Comparison of ENCODE assay signal across 8 mouse cellular contexts in genomic region chr4:126111153-126111549, GRCm38 (mm10). TPM values are rescaled to one million over a fixed set of nuclear protein-coding genes. Genes with fewer than 3 reads are reported as not detected.
DNase-seq lines count a peak whose midpoint lies in the region; ATAC-seq and TF ChIP-seq lines count a peak whose summit lies in the region.

No protein-coding gene starts in this region.

- 20% methylated on average over 7 of the region's 7 CpGs for WGBS in kidney, embryonic 16.5 days
- 19% methylated on average over 7 of the region's 7 CpGs for WGBS in hindbrain, postnatal 0 days
- WGBS in midbrain, embryonic 10.5 days: 17% methylated on average over 7 of the region's 7 CpGs

- H3K27ac ChIP-seq in kidney, embryonic 16.5 days (ENCODE audit: low read length): peak overlapping the region; percentile 84
- peak overlapping the region; percentile 72 for H3K27ac ChIP-seq in bone marrow macrophage, adult 2 months (ENCODE audit: insufficient read depth, low read depth, low read length)
- H3K27ac ChIP-seq in hindbrain, postnatal 0 days: peak overlapping the region; percentile 81
- peak overlapping the region; percentile 75 for H3K27ac ChIP-seq in midbrain, embryonic 10.5 days (replicated peaks)

- H3K4me2 ChIP-seq in kidney, embryonic 16.5 days (replicated peaks; ENCODE audit: low read depth, low read length): peak overlapping the region; percentile 34
- peak overlapping the region; percentile 25 for H3K4me2 ChIP-seq in hindbrain, postnatal 0 days (ENCODE audit: low read depth, low read length)

- H3K9ac ChIP-seq in kidney, embryonic 16.5 days (replicated peaks; ENCODE audit: low read length): peak overlapping the region; percentile 56
- H3K9ac ChIP-seq in hindbrain, postnatal 0 days (replicated peaks; ENCODE audit: low read length): peak overlapping the region; percentile 33; the same call in 1 of the 2 replicates

- no peak for DNase-seq in kidney, adult 9 months
- DNase-seq in hindbrain, postnatal 0 days (ENCODE audit: low spot score): peak; percentile 30
- DNase-seq in midbrain, embryonic 10.5 days (ENCODE audit: low spot score): no peak
- DNase-seq in embryo, embryonic 11 days: no peak
- DNase-seq in urinary bladder, adult 18-20 months (ENCODE audit: low spot score in 2 of 2): no peak
- no peak for DNase-seq in layer of hippocampus, postnatal 36 days

- H3K36me3 ChIP-seq in kidney, embryonic 16.5 days (ENCODE audit: insufficient read depth, low read length): no peaks in the 10 kb centered on the region
- H3K36me3 ChIP-seq in hindbrain, postnatal 0 days (ENCODE audit: insufficient read depth, low read length): no peaks in the 10 kb centered on the region
- no peaks in the 10 kb centered on the region for H3K36me3 ChIP-seq in midbrain, embryonic 10.5 days

- H3K4me1 ChIP-seq in kidney, embryonic 16.5 days (ENCODE audit: insufficient read depth, low read length): peaks cover 58% of the 10 kb centered on the region
- peaks cover 46% of the 10 kb centered on the region for H3K4me1 ChIP-seq in bone marrow macrophage, adult 2 months (ENCODE audit: control insufficient read depth, insufficient read depth, low read length)
- H3K4me1 ChIP-seq in hindbrain, postnatal 0 days (ENCODE audit: insufficient read depth, low read length): peaks cover 47% of the 10 kb centered on the region
- H3K4me1 ChIP-seq in midbrain, embryonic 10.5 days: peaks cover 55% of the 10 kb centered on the region

- H3K4me3 ChIP-seq in kidney, embryonic 16.5 days (ENCODE audit: low read length): no peak overlapping the region
- peak overlapping the region; percentile 51 for H3K4me3 ChIP-seq in bone marrow macrophage, adult 2 months (ENCODE audit: insufficient read depth, low read length)
- no peak overlapping the region for H3K4me3 ChIP-seq in hindbrain, postnatal 0 days (ENCODE audit: low read length)
- H3K4me3 ChIP-seq in midbrain, embryonic 10.5 days: peak overlapping the region; percentile 30

- ATAC-seq in kidney, embryonic 16.5 days (ENCODE audit: low FRiP score, low TSS enrichment): no peak; the same call in 1 of the 2 replicates
- no peak for ATAC-seq in hindbrain, postnatal 0 days

- no peaks in the 10 kb centered on the region for H3K9me3 ChIP-seq in kidney, embryonic 16.5 days (ENCODE audit: low read length)
- no peaks in the 10 kb centered on the region for H3K9me3 ChIP-seq in hindbrain, postnatal 0 days (ENCODE audit: low read length)
- H3K9me3 ChIP-seq in midbrain, embryonic 10.5 days (replicated peaks): no peaks in the 10 kb centered on the region

- no peak for TF ChIP-seq CTCF in bone marrow macrophage, adult 2 months (IDR thresholded peaks at IDR 0.05; ENCODE audit: low read depth, low read length)
- TF ChIP-seq CTCF in hindbrain, postnatal 0 days (IDR thresholded peaks at IDR 0.05; ENCODE audit: low read depth): no peak

- H3K27me3 ChIP-seq in kidney, embryonic 16.5 days (ENCODE audit: insufficient read depth, low read length): no peaks in the 10 kb centered on the region
- no peaks in the 10 kb centered on the region for H3K27me3 ChIP-seq in hindbrain, postnatal 0 days (ENCODE audit: insufficient read depth, low read length)
- H3K27me3 ChIP-seq in midbrain, embryonic 10.5 days (ENCODE audit: low read depth, poor library complexity, severe bottlenecking): no peaks in the 10 kb centered on the region

- no peak for TF ChIP-seq POLR2A in bone marrow macrophage, adult 2 months (IDR thresholded peaks at IDR 0.05; ENCODE audit: borderline replicate concordance, low read depth, low read length)

RNA-seq across cellular contexts. Expression of gene Stk40, which starts 7.4 kb away (rescaled TPM):
- polyA plus RNA-seq in kidney, embryonic 16.5 days (2015; fragmentation: Nextera tagmentation; extraction: Ambion mirVana): 43.9 and 44.5 TPM in 2 replicates
- polyA plus RNA-seq in bone marrow macrophage, adult 2 months (2012; ENCODE audit: insufficient read depth, insufficient read length, missing spikeins): 25.5 and 26.5 TPM in 2 replicates
- 19.9 and 23.3 TPM in 2 replicates for total RNA-seq in hindbrain, postnatal 0 days (2014; rRNA removed)
- polyA plus RNA-seq in hindbrain, postnatal 0 days (2015; fragmentation: Nextera tagmentation; extraction: Ambion mirVana): 17.6 and 19.7 TPM in 2 replicates
- 45.0 and 48.9 TPM in 2 replicates for polyA plus RNA-seq in midbrain, embryonic 10.5 days (2016; fragmentation: Nextera tagmentation; extraction: Ambion mirVana)
- total RNA-seq in layer of hippocampus, postnatal 36 days (2021): 10 to 100 TPM; 28.5 to 29.0 TPM

RNA-seq across cellular contexts. Expression of gene Lsm10, which starts 14.7 kb away (rescaled TPM):
- polyA plus RNA-seq in kidney, embryonic 16.5 days (2015; fragmentation: Nextera tagmentation; extraction: Ambion mirVana): 55.3 and 59.3 TPM in 2 replicates
- 37.9 and 38.6 TPM in 2 replicates for polyA plus RNA-seq in bone marrow macrophage, adult 2 months (2012; ENCODE audit: insufficient read depth, insufficient read length, missing spikeins)
- total RNA-seq in hindbrain, postnatal 0 days (2014; rRNA removed): 25.1 and 54.7 TPM in 2 replicates
- 42.8 and 42.9 TPM in 2 replicates for polyA plus RNA-seq in hindbrain, postnatal 0 days (2015; fragmentation: Nextera tagmentation; extraction: Ambion mirVana)
- 48.6 and 49.1 TPM in 2 replicates for polyA plus RNA-seq in midbrain, embryonic 10.5 days (2016; fragmentation: Nextera tagmentation; extraction: Ambion mirVana)
- 10 to 100 TPM; 16.5 to 18.1 TPM for total RNA-seq in layer of hippocampus, postnatal 36 days (2021)

RNA-seq across cellular contexts. Expression of gene Eva1b, which starts 36.4 kb away (rescaled TPM):
- 99.9 and 103 TPM in 2 replicates for polyA plus RNA-seq in kidney, embryonic 16.5 days (2015; fragmentation: Nextera tagmentation; extraction: Ambion mirVana)
- polyA plus RNA-seq in bone marrow macrophage, adult 2 months (2012; ENCODE audit: insufficient read depth, insufficient read length, missing spikeins): 20.7 and 23.1 TPM in 2 replicates
- 24.9 and 25.6 TPM in 2 replicates for total RNA-seq in hindbrain, postnatal 0 days (2014; rRNA removed)
- 11.6 and 12.3 TPM in 2 replicates for polyA plus RNA-seq in hindbrain, postnatal 0 days (2015; fragmentation: Nextera tagmentation; extraction: Ambion mirVana)
- 22.1 and 25.0 TPM in 2 replicates for polyA plus RNA-seq in midbrain, embryonic 10.5 days (2016; fragmentation: Nextera tagmentation; extraction: Ambion mirVana)
- total RNA-seq in layer of hippocampus, postnatal 36 days (2021): 1 to 10 TPM; 1.6 to 2.1 TPM

RNA-seq across cellular contexts. Expression of gene Sh3d21, which starts 52.1 kb away (rescaled TPM):
- polyA plus RNA-seq in kidney, embryonic 16.5 days (2015; fragmentation: Nextera tagmentation; extraction: Ambion mirVana): 9.1 and 10.5 TPM in 2 replicates
- 1.3 and 2.0 TPM in 2 replicates for polyA plus RNA-seq in bone marrow macrophage, adult 2 months (2012; ENCODE audit: insufficient read depth, insufficient read length, missing spikeins)
- total RNA-seq in hindbrain, postnatal 0 days (2014; rRNA removed): 0.63 and 1.2 TPM in 2 replicates
- 2.2 and 2.6 TPM in 2 replicates for polyA plus RNA-seq in hindbrain, postnatal 0 days (2015; fragmentation: Nextera tagmentation; extraction: Ambion mirVana)
- polyA plus RNA-seq in midbrain, embryonic 10.5 days (2016; fragmentation: Nextera tagmentation; extraction: Ambion mirVana): 0.79 and 1.3 TPM in 2 replicates
- under 1 TPM; 0.80 to 0.86 TPM for total RNA-seq in layer of hippocampus, postnatal 36 days (2021)

RNA-seq across cellular contexts. Expression of gene Oscp1, which starts 52.8 kb away (rescaled TPM):
- polyA plus RNA-seq in kidney, embryonic 16.5 days (2015; fragmentation: Nextera tagmentation; extraction: Ambion mirVana): 19.6 TPM in 2 replicates
- polyA plus RNA-seq in bone marrow macrophage, adult 2 months (2012; ENCODE audit: insufficient read depth, insufficient read length, missing spikeins): 3.7 and 6.2 TPM in 2 replicates
- total RNA-seq in hindbrain, postnatal 0 days (2014; rRNA removed): 12.7 and 20.2 TPM in 2 replicates
- 43.4 and 46.6 TPM in 2 replicates for polyA plus RNA-seq in hindbrain, postnatal 0 days (2015; fragmentation: Nextera tagmentation; extraction: Ambion mirVana)
- 33.2 and 34.7 TPM in 2 replicates for polyA plus RNA-seq in midbrain, embryonic 10.5 days (2016; fragmentation: Nextera tagmentation; extraction: Ambion mirVana)
- 10 to 100 TPM; 42.1 to 48.0 TPM for total RNA-seq in layer of hippocampus, postnatal 36 days (2021)

Comparison
In these comparisons a context has a peak if more than half of its experiments do, and no peak if none do; other contexts are left out.
1. H3K4me3 ChIP-seq: peak in bone marrow macrophage, adult 2 months (single experiment) and midbrain, embryonic 10.5 days (single experiment); none in kidney, embryonic 16.5 days (single experiment) and hindbrain, postnatal 0 days (single experiment).
2. Peak in every context shown above with its lines, with median percentiles within 50 percentile points of each other: H3K27ac ChIP-seq.